Mouse (Mus musculus) adipocyte (in vitro differentiated cells): ENCODE results near the gene Cox8a.

Experiments
- DNase-seq: peaks from one replicate; pipeline ENCODE4 v3.0.0-alpha.2; 2016; ENCODE audit warnings: low spot score

Cox8a gene

DNA sequence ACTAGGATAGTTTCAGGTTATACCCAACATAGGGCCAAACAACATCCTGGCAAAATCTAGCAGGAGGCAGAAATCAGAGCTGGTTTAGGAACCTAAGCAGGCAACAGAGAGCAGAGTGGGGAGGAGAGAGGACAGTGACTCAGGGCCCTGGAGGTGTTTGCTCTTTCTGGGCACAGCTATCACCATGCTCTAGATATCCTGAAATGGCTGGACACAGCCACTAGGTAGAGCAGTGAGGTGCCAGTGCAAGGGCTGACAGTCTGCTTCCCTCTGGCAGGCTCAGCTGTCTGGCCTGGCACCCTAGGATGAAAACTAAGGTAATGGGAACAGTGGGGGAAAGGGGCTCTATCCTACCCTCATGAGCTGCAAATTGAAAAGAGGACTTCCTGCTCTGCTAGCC is 6.1 kb upstream of the Cox8a start:
- peak; percentile 40 for DNase-seq

DNA sequence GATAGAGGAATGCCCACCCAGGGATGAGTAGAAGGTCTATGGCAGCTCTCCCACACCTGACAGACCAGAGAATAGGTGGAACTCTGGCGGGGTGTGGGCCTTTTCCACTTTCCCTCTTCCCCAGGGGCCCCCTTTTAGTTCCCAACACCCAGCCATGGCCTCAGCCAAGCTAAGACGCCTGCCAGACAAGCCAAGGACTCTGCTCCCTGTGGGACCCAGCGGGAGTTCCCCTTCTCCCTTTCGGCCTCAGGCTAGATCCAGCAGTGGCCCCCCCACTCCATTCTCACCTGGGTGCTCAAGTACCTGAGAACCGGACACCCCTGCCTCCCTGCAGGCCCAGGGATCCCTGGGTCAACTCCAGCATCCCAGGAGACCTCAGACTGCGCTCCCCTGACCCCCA is 4.8 kb upstream of the Cox8a start:
- no peak for DNase-seq

DNA sequence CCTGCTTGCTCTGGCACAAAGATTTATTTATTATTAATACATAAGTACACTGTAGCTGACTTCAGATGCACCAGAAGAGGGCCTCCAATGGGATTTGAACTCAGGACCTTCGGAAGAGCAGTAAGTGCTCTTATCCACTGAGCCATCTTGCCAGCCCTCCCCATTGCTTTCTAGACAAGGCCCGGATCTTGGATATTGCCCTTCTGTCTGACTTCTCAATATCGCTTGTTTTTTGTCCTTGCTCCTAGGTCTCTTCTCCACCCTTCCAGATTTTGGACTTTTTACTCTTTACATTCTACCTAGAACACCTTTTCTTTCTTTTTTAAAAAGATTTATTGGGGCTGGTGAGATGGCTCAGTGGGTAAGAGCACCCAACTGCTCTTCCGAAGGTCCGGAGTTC is 1.3 kb upstream of the Cox8a start:
- DNase-seq = no peak

DNA sequence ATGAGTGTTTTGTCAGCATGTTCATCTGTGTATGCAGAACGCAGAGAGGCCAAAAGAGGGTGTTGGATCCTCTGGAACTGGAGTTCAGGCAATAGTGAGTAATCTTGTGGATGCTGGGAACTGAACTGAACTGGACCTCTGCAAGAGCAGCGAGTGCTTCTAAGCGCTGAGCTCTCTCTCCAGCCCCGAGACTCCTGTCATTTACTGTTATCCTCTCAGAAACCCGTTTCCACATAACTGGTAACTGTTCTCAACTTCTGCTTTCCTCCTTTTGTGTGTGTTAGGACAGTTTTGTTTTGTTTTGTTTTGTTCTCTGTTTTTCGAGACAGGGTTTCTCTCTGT is 481 bp upstream of the Cox8a start:
- no peak for DNase-seq

DNA sequence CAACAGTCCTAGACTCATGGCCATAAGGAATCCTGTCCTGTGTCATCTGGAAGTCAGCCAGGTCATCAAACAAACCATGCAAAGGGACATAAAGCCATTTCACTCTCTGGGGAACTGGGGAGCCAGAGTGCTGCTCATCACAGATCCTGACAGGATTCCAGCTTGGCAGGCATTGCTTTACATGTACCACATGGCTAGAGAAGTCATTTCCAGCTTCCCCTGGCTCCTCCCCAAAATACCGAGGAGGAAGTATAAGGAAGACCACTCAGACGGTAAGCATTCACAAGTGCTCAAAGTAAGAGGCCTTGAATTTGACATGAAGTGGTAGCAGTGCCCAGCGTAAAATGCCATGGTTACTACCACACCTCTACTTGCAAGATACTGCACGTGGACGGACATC is 2.9 kb downstream of the Cox8a start:
- peak; percentile 56 for DNase-seq

DNA sequence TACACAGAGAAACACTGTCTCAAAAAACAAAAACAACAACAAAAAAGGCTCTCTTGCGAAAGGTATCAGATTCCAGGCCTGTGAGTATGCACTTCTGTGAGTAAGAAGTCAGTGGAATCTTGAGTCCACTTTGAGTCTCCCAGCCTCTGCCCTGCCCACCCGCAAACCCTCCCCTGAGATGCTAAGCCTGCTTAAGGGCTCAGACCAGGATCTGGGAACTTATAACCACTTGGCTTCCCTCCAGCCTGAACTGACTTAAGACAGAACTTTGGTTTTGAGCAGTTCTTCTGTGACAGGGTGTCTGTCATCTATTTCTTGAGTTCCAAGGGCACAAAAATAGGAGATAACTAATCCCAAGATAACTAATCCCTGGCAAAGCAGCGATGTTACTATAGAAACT is 4.4 kb downstream of the Cox8a start:
- peak; percentile 72 for DNase-seq

DNA sequence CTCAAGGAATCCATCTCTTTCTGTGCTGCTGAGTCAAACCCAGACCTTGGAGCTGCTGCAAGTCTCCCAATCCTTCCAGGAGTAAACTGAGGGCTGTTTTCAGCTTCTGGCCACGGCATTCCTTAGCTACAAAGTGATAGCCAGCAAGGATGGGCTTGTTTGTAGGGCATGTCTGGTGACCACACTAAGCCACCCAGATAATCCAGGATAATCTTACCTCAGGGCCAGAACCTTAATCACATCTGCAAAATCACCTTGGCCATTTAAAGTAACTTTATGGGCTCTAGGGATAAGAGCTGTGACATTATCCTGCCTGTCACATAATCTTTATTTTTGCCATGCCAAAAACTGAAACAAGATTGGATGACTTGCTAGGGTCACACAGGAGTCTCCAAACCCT is 5.2 kb downstream of the Cox8a start:
- DNase-seq = no peak

DNA sequence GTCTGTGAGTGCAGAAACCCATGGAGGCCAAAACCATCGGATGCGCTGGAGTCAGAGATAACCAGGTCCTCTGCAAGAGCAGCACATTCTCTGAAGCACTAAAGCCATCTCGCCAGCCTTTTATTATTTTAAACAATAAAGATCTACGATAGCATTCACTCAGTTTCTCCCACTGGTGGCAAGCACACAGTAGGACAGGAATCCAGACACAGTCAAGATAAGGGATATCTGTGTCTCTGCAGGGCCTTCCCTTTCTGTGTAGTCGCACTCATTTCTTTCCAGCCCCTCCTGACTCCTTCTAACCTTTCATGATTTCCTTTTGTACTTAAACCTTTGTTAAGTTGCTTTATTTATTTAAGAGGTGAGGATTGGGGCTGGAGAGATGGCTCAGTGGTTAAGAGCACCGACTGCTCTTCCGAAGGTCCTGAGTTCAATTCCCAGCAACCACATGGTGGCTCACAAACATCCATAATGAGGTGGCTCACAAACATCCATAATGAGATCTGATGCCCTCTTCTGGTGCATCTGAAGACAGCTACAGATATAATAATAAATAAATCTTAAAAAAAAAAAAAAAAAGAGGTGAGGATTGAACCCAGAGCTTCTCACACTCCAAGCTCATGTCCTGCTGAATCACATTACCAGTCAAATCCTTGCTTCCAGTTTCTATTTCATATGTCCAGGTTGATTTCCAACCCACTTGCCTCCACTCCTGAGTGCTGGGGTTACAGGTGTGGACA is 7.3 kb downstream of the Cox8a start:
- no peak for DNase-seq

DNA sequence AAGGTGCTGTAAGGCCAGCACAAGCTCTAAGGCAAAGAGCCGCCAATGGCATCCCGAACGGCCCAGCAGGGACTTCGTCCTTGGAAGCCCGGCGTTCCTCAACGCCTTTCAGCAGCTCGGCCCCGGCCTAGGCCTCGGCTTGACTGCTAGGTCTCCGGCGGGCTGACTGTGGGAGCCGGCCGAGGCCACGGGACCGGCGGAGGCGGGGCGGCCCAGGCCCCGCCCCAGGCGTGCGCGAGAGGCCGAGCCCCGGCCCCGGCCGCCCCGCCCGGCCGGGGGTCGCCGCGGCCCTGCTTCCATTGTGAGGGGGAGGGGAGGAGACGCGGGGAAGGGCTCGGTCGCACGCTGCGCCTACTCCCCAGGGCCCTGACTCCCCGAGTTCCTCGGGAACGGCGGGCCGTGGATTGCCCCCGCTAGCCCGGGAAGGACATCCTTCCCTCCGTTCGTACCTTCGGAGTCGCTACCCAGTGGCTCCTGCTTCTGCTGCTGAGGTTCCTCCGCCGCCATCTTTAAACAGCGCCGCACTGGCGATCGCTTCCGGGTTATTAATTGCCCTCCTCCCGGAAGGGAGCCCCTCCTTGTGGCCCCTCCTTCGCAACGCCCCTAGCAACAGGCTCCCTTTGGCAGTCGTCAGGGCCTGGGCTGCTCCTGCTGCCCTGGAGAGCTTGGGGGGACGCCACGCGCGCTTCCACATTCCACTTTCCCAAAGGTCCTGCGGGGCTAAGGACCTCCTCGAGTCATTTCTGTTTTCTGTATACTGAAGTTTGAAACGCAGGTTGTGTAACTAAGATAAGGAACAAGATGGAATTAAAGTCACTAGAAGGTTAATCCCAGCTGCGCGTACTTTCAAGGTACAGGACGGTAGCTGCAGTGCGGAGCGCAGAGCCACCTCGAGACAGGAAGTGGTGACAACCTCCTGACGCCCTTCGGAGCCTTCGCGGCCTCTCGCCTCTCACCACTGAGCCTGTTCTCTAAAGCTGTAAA is 11.4 kb downstream of the Cox8a start, which contains the start of gene Otub1:
TSS of gene Otub1 (minus strand) at position 564 of the 984 bp plus-strand sequence.
- peak; percentile 94 for DNase-seq

DNA sequence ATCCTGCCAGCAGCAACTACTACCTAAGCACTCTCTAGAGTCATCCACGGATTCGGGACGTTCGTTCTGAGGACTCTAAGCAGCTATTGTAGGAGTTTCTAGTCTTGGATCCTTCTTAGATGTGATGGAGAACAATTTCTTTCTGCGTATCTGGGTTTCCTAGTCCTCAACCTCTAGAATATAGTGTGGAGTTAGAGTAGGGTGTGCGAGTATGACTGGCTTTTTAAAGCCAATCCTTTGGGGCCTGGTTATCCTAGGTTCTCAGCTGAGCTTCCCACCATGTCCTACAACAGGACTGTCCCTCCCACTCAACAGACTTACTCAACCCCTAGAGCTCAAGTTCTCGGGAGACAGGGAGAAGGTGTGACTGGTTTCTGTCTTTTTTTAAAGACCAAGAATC is 12.1 kb downstream of the Cox8a start:
- peak; percentile 63 for DNase-seq

DNA sequence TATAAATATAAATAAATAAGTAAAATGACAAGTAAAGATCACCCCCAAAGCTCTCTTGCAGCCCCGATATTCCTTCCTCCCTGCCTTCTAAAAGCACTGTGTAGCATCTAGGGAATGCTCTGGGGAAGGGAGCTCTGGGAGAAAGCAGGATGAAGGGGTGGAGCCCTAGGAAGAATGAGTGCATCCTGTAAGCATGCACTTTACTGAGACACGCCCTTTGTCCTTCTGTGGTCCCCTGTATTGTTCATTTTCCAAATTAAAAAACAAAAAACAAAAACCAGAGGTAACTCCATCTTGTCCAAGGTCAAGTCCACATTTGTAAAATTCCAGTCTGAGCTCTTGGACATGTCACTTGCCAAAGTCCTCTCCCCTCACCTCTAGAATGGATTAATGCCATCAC is 12.5 kb downstream of the Cox8a start:
- no peak for DNase-seq

DNA sequence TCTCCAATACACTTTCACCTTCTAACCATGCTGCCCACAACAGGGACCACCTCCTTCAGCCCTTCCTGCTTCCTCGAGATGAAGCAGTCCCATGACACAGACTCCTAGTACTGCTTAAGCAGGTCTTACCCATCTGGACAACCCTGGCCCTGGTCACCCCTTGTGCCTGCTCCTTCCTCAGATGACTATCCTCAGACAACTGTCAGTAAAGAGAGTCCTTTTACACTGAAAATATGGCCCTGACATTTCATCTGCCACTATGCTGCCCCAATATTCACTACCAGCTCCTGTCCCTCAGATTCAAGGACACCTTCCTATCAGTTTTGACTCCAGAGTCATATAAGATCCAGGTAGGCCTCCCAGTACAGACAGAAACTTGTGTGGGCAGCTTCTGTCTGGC is 17.0 kb downstream of the Cox8a start:
- DNase-seq = no peak

DNA sequence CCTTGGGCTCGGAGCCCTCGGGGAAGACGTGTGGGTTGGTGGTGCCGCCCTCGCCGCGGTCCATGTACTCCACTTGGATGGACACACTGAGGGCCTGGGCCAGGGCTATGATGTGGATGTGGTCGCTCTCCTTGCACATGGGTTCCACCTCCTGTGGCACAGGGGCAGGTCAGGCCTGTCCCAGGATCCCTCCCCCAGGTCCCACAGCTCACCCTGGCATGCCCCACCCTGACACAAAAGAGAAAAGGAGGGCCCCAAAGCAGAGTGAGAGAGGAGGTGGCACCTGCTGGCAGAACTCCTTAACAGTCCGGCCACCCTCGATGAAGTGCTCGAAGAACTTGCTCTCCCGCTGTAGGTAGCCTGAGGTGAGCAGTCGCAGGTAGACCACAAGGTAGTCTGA is 18.3 kb downstream of the Cox8a start:
- DNase-seq = no peak

DNA sequence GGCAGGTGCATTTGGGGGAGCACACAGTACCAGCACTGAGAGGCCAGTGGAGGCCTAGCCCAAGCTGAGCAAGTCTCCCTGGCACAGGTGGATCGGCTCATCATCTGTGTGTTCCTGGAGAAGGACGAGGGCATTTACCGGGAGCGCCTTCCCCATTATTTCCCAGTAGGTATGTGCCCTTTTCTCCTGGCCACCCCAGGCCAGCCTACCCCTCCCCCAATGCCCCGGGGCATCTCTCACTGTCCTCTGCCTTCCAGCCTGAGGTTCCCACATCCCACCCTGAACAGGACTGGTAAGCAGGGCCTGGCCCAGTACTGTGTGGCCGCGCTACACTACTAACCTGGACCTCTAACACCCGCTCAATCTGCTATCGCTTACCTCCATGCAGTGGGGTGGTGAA is 20.0 kb downstream of the Cox8a start:
- DNase-seq = no peak

DNA sequence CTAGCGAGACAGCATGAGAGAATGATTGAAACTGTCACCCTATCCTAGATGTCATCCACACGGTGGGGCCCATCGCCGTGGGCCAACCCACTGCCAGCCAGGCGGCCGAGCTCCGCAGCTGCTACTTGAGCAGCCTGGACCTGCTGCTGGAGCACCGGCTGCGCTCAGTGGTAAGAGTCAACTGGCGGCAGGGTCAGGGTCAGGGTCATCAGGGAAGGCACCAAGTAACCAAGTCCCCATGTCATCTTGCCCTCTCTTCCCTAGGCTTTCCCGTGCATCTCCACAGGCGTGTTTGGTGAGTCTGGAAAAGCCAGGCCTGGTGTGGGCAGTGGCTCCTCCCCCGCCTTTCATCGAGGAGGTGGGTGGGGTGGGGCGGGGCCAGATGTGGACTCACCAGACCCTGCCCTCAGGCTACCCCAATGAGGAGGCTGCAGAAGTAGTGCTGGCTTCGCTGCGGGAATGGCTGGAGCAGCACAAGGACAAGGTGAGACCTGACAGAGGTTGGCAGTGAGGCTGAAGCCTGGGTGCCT is 20.6 kb downstream of the Cox8a start:
- no peak for DNase-seq

DNA sequence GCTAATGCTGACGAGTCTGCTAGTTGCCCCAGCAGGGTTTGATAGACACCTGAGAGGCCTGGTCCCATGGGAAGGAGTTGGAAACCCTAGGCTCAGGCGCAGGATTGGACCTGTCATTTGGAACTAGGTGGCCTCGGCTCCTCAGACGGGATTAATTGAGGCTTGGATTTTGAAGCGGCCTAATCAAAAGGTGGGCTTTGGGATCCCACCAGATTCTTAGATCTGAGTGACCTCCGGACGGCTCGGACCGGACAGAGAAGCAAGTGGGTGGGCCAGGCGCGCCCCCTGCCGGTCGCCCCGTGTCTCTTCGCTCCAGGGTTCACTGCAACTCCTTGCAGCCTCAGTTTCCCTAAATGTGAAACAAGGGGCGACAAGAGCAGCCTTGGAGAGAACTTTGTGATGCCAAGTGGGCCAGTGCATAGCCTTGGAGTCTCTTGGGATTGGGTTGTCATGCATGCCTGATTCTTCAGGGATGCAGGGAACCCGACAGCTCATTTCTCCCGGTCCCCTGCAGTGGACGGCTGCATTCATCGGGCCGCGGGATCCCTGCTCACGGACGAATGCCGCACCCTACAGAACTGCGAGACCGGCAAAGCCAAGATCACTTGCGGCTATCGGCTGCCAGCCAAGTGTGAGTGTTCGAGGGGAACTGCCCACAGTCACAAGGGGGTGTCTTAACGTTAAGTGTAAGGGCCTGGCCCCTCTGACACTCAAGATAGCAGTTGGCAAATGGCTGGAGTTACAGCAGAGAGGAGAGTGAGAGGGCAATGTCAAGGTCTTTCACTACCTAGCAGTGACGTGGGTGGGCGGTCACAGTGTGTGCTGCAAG is 21.3 kb downstream of the Cox8a start:
- DNase-seq = peak; percentile 46

DNA sequence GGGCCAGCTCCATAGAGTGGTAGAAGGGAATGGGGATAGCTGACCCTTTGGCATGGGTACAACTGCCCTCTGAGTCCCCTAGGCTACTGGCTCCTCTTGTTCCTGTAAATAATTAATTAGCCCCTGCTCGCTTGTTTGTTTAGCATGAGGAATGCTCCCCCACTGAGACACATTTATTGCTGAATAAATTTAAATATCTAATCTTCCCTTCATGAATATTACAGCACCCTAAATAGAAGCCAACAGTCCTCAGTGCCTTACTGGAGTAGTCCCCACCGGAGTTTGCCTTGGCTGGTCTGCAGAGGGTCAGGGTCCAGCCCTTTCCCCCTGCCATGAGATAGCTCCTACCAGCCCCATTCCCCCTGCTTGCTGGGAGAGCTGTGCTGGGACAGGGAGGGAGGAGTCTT is 24.9 kb downstream of the Cox8a start:
- DNase-seq = no peak

DNA sequence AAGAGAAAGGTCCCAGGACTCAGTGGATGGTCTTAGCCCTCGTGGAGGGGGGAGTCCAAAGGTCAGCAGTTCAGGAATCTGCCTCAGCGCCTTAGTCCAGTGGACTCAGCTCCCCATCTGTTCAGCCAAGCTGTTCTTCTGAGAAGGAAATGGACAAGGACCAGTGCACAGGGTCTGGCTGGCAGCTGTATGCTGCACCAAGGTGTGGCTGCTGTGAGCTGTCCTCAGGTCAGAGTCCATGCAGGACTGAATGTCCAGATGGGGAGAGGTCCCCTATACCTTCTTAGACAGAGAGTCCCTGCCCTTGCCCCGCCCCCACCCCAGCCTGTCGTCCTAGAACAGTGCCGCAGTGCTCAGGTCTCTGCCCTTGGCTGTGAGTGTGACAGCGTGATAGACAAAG is 25.8 kb downstream of the Cox8a start:
- DNase-seq = no peak

DNA sequence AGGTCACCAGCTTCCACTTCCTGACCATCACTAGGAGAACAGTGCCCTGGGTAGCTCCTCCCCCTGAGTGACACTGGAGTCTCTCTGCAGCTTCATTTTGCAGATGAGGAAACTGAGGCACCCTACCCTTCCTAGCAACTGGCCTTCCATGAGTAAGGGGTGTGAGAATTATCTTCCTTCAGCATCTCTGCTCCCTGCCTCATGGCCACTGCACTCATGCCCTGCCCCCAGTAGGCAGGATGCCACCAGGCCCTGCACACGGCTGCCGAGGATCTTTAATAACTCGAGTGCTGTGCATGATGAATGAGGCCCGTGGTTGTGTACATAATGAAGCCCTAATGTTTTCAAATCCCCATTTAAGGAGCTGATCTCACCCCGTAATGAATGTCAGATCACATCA is 26.4 kb downstream of the Cox8a start:
- no peak for DNase-seq

DNA sequence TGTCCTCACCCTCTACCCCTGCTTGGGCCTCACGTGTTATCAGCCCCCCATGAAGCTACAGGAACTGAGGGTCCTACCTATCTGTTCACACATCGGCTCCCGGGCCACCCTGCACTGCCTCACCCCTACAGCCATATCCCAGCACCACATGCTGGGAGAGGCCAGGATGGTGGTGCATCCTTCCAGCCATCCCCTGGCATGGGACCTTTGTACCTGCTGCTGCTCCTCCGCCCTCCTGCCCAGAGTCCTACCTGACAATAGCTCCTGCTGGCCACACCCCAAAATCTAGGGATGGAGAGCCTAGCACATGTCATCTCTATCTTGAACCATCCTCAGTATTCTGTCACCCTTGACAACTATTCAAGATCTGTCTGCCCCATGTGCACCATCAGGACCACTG is 28.4 kb downstream of the Cox8a start:
- DNase-seq = no peak

DNA sequence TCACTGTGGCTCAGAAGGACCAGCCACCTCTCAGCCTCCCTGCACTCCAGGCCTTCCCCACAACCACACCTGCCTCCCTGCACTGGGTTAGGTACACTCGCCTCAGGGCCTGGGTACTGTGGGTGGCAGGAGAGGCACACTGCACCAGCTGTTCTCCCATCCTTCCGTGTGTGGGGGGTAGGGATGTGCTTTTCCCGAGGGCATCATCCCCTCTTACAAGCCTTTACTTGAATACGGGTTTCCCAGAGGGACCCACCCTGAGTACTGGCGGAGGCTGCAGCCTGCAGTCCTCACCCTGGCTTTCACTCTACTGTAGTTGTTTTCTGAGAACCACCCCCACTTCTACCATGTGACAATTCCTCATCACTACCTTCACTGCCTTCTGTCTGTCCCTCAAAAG is 30.3 kb downstream of the Cox8a start:
- DNase-seq = no peak

DNA sequence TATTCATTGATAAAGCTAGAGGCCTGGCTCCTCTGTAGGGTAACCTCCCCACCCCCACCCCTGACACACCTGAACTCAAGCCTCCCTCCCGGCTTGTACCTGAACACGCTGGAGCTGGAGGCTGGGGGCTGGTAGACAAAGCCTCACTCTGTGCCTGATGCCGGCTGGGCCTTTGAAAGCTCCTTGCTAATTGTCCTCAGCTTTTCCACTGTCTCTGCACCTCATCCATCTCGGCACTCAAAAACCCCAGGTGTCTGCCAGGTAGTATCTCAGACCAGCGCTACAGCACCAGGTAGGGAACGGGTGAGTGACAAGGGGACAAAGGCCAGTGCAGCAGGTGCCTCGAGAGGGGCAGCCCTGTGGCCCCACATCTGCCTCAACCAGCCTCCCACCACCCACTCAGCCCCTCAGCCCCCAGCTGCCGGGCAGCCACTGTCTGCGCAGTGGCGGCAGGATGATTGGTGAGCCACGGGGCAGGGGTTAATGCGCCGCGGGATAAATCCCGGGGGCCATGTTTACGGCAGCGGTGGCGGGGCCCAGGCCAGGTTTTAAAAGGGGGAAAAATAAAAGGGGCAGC is 31.6 kb downstream of the Cox8a start:
- DNase-seq = no peak
